Mouse (Mus musculus) kidney, adult 2 months (tissue): Measurements from ENCODE around the gene Rpusd3.

Source experiments
- CTCF ChIP-seq: fragments of 200-500 bp; conservative IDR thresholded peaks from 2 replicates; pipeline ENCODE4 v1.5.1; 2011; ENCODE audit warnings: low read depth, mild to moderate bottlenecking, control low read depth, low read length, moderate library complexity, mixed read lengths; ENCODE audit not compliant: insufficient read depth, insufficient read length
- POLR2A ChIP-seq: fragments of 200-500 bp; IDR thresholded peaks from one replicate; pipeline ENCODE4 v1.6.1; 2011; ENCODE audit warnings: low read depth, low read length, control low read depth

DNA sequence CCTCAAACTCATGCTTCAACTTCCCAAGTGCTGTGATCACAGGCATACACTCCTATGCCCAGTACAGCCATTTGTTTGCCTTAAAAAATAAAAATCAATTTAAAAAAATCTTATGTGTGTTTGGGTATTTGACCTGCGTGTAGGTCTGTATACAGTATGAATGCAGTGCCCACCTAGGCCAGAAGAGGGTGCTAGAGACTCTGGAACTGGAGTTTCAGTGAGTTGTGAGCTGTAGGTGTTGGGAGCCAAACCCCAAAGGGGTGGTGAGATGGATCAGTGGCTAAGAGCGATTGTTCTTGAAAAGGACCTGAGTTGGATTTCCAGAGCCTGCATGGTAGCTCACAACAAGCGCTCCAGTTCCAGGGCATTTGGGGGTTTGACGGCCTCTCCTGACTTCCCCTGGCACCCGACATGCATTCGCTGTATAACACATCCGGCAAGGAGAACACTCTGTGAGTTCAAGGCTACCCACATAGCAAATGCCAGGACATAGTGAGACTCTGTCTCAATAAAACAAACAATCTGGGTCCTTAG, 22.1 kb upstream of the Rpusd3 start:
- TF ChIP-seq CTCF = peak; percentile 84
- no peak for TF ChIP-seq POLR2A
